Mouse (Mus musculus) bone marrow, adult 2 months (tissue): ENCODE results near the gene Olfr671. TPM values are rescaled to one million over a fixed set of nuclear protein-coding genes. Genes with fewer than 3 reads are reported as not detected.
"Not testable (repeated sequence)": the region's sequence is repeated elsewhere in the genome, so short reads cannot be mapped to it uniquely, and the experiment has no call there.

ENCODE experiments used
- H3K27ac ChIP-seq: fragments of 200-500 bp; 2 replicates; pipeline ENCODE4 v1.5.1; 2012; ENCODE audit warnings: low read depth, mild to moderate bottlenecking, control low read depth, inconsistent platforms, low read length; ENCODE audit not compliant: control insufficient read depth, poor library complexity, insufficient read depth
- H3K4me1 ChIP-seq: fragments of 200-500 bp; 2 replicates; pipeline ENCODE4 v1.6.1; 2011; ENCODE audit warnings: low read length; ENCODE audit not compliant: control insufficient read depth, insufficient read depth
- H3K4me3 ChIP-seq: fragments of 200-500 bp; replicated peaks from 2 replicates; pipeline ENCODE3; 2011; ENCODE audit warnings: mild to moderate bottlenecking, low read depth, low read length, control low read depth; ENCODE audit not compliant: control insufficient read depth
- CTCF ChIP-seq: fragments of 200-500 bp; IDR thresholded peaks from 2 replicates; pipeline ENCODE4 v1.5.1; 2011; ENCODE audit warnings: low read length, control low read depth; ENCODE audit not compliant: control insufficient read depth, insufficient read depth
- POLR2A ChIP-seq: fragments of 200-500 bp; IDR thresholded peaks from 2 replicates; pipeline ENCODE4 v1.6.1; 2011; ENCODE audit warnings: low read depth, mild to moderate bottlenecking, control low read depth, low read length, borderline replicate concordance; ENCODE audit not compliant: control insufficient read depth
- WGBS: fragments of 180-500 bp; shearing (Covaris S2); methylation state at CpG from one replicate; pipeline ENCODE4 v1.1.7; 2018; 5-methylcytosine and 5-hydroxymethylcytosine counted together
- polyA plus RNA-seq: library from polyadenylated mRNA; stranded (reverse); fragments of >200 nt; gene quantifications from 2 replicates; pipeline ENCODE4 v1.2.4, GENCODE M21; 2011; ENCODE audit warnings: low replicate concordance; ENCODE audit not compliant: missing spikeins, insufficient read depth, insufficient read length

The Olfr671 gene
- polyA plus RNA-seq = not detected in 2 replicates

- 68% methylated on average over 1 of the region's 1 CpGs for WGBS
- no peak within 1 kb of the TSS for H3K4me3 ChIP-seq
- no peak within 1 kb of the TSS for H3K27ac ChIP-seq
- TF ChIP-seq CTCF (no peak), POLR2A (no peak)
- no peaks in the 10 kb centered on the region for H3K4me1 ChIP-seq
These were observed at the start of gene Olfr671 for GRCm38 (mm10) chr7:104979026-104979425. Olfr671 (minus strand) TSS chr7:104979126.

GRCm38 (mm10) chr7:105028360-105028759, 49.4 kb upstream of the Olfr671 start, which contains the start of gene Olfr675:
Olfr675 (minus strand) TSS chr7:105028460.
- H3K4me3 ChIP-seq = no peak within 1 kb of the TSS
- H3K27ac ChIP-seq = no peak within 1 kb of the TSS
- 54% methylated on average over 1 of the region's 1 CpGs for WGBS
- no peak for TF ChIP-seq POLR2A
- no peak for TF ChIP-seq CTCF
- H3K4me1 ChIP-seq = no peaks in the 10 kb centered on the region

GRCm38 (mm10) chr7:105022530-105022929, 43.6 kb upstream of the Olfr671 start:
- 71% methylated on average over 1 of the region's 1 CpGs for WGBS
- Histone ChIP-seq H3K4me3 (no peak overlapping the region), H3K27ac (no peak overlapping the region), H3K4me1 (no peaks in the 10 kb centered on the region)
- TF ChIP-seq CTCF (no peak), POLR2A (no peak)

GRCm38 (mm10) chr7:105001929-105002328, 23.0 kb upstream of the Olfr671 start, which contains the start of gene Olfr672:
Olfr672 (minus strand) TSS chr7:105002029.
- no peaks in the 10 kb centered on the region for H3K4me1 ChIP-seq
- H3K4me3 ChIP-seq = no peak within 1 kb of the TSS
- no peak for TF ChIP-seq POLR2A
- TF ChIP-seq CTCF = no peak
- H3K27ac ChIP-seq = no peak within 1 kb of the TSS

- not testable (repeated sequence) for H3K4me3 ChIP-seq, H3K4me1 ChIP-seq, H3K27ac ChIP-seq
- WGBS = 59% methylated on average over 2 of the region's 2 CpGs
These were observed 6.4 kb downstream of the Olfr671 start for GRCm38 (mm10) chr7:104972507-104972906.

- no peak within 1 kb of the TSS for H3K4me3 ChIP-seq
- H3K27ac ChIP-seq = no peak within 1 kb of the TSS
- TF ChIP-seq CTCF (no peak), POLR2A (no peak)
- H3K4me1 ChIP-seq = no peaks in the 10 kb centered on the region
- WGBS = 58% methylated on average over 1 of the region's 1 CpGs
These were observed 16.4 kb downstream of the Olfr671 start, which contains the start of gene Olfr670 for GRCm38 (mm10) chr7:104962520-104962919. Olfr670 (minus strand) TSS chr7:104962620.

GRCm38 (mm10) chr7:104950234-104950633, 28.7 kb downstream of the Olfr671 start:
- 90% methylated on average over 16 of the region's 16 CpGs for WGBS
- not testable (repeated sequence) for H3K4me3 ChIP-seq, H3K4me1 ChIP-seq, H3K27ac ChIP-seq

- no peak within 1 kb of the TSS for H3K4me3 ChIP-seq
- H3K27ac ChIP-seq = no peak within 1 kb of the TSS
- TF ChIP-seq POLR2A (no peak), CTCF (no peak)
- 76% methylated on average over 1 of the region's 1 CpGs for WGBS
- H3K4me1 ChIP-seq = no peaks in the 10 kb centered on the region
These were observed 45.0 kb downstream of the Olfr671 start, which contains the start of gene Olfr669 for GRCm38 (mm10) chr7:104933940-104934339. Olfr669 (plus strand) TSS chr7:104934240.

- TF ChIP-seq POLR2A = no peak
- H3K4me1 ChIP-seq = no peaks in the 10 kb centered on the region
- 67% methylated on average over 1 of the region's 1 CpGs for WGBS
- H3K27ac ChIP-seq = no peak within 1 kb of the TSS
- H3K4me3 ChIP-seq = no peak within 1 kb of the TSS
These were observed 51.0 kb downstream of the Olfr671 start, which contains the start of gene Olfr668 for GRCm38 (mm10) chr7:104927957-104928356. Olfr668 (minus strand) TSS chr7:104928057.

Other genes starting within 250 kb of the Olfr671 start
- gene Usp17le, start 201.7 kb downstream of the Olfr671 start, polyA plus RNA-seq = not detected in 2 replicates
- gene Usp17lb, start 136.5 kb downstream of the Olfr671 start, polyA plus RNA-seq = not detected in 2 replicates
- gene Usp17la, start 122.1 kb downstream of the Olfr671 start, polyA plus RNA-seq = not detected in 2 replicates
- gene Olfr665, start 101.1 kb downstream of the Olfr671 start, polyA plus RNA-seq = not detected in 2 replicates
- not detected in 2 replicates for gene Olfr666, start 83.2 kb downstream of the Olfr671 start, polyA plus RNA-seq
- gene Olfr667, start 57.6 kb downstream of the Olfr671 start, polyA plus RNA-seq = not detected in 2 replicates
- gene Olfr668, start 51.1 kb downstream of the Olfr671 start, polyA plus RNA-seq = not detected in 2 replicates
- gene Olfr669, start 44.9 kb downstream of the Olfr671 start, polyA plus RNA-seq = not detected in 2 replicates
- not detected in 2 replicates for gene Olfr670, start 16.5 kb downstream of the Olfr671 start, polyA plus RNA-seq
- not detected in 2 replicates for gene Olfr672, start 22.9 kb upstream of the Olfr671 start, polyA plus RNA-seq
- not detected in 2 replicates for gene Olfr675, start 49.3 kb upstream of the Olfr671 start, polyA plus RNA-seq
- gene Olfr676, start 53.6 kb upstream of the Olfr671 start, polyA plus RNA-seq = not detected in 2 replicates
- not detected in 2 replicates for gene Olfr677, start 72.2 kb upstream of the Olfr671 start, polyA plus RNA-seq
- not detected in 2 replicates for gene Olfr678, start 85.3 kb upstream of the Olfr671 start, polyA plus RNA-seq
- gene Olfr679, start 102.1 kb upstream of the Olfr671 start, polyA plus RNA-seq = not detected in 2 replicates
- not detected in 2 replicates for gene Olfr680-ps1, start 113.7 kb upstream of the Olfr671 start, polyA plus RNA-seq
- not detected in 2 replicates for gene Olfr681, start 137.7 kb upstream of the Olfr671 start, polyA plus RNA-seq
- gene Olfr683, start 167.9 kb upstream of the Olfr671 start, polyA plus RNA-seq = not detected in 2 replicates
- gene Olfr684, start 184.5 kb upstream of the Olfr671 start, polyA plus RNA-seq = not detected in 2 replicates
- not detected in 2 replicates for gene Olfr685, start 206.9 kb upstream of the Olfr671 start, polyA plus RNA-seq
- not detected in 2 replicates for gene Olfr686, start 228.4 kb upstream of the Olfr671 start, polyA plus RNA-seq